Mouse (Mus musculus) splenic B cell, adult 2 months (primary cell): Measurements from ENCODE around the gene Gm5136.

ENCODE experiments used
- DNase-seq: peaks from one replicate; pipeline ENCODE4 v3.0.0-alpha.2; 2011; ENCODE audit warnings: low read depth, low spot score
- H3K27me3 ChIP-seq: 2 replicates; pipeline ENCODE4 v1.6.1; 2012; ENCODE audit warnings: mild to moderate bottlenecking, low read length, moderate library complexity, mixed read lengths; ENCODE audit not compliant: control insufficient read depth, poor library complexity, insufficient read depth, severe bottlenecking
- H3K36me3 ChIP-seq: 2 replicates; pipeline ENCODE4 v1.6.1; 2012; ENCODE audit warnings: mild to moderate bottlenecking, low read length, moderate library complexity, mixed read lengths; ENCODE audit not compliant: control insufficient read depth, poor library complexity, insufficient read depth, severe bottlenecking

The Gm5136 gene

DNA sequence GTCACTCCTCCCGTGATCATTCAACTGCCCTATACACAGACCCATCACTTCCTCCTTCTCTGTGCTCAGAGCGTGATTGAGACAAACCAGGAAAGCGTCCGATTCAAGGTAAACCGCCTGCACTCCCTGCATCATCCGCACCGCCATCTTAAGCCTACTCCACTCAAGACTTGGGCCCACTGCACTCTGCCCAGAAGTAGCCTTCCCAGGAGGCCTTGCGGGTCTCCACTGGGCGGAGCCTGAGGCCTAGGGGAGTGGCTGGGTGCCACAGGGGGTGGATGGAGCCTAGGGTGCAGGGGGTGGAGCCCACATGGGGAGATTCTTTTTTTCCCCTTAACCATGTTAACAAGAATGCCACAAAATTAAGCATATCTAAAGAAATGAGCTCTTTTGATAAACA, at the start of gene Gm5136:
TSS of gene Gm5136 (minus strand) at position 215 of the 400 bp plus-strand sequence.
- no peak for DNase-seq
- Histone ChIP-seq H3K36me3 (no peaks in the 10 kb centered on the region), H3K27me3 (no peaks in the 10 kb centered on the region)

DNA sequence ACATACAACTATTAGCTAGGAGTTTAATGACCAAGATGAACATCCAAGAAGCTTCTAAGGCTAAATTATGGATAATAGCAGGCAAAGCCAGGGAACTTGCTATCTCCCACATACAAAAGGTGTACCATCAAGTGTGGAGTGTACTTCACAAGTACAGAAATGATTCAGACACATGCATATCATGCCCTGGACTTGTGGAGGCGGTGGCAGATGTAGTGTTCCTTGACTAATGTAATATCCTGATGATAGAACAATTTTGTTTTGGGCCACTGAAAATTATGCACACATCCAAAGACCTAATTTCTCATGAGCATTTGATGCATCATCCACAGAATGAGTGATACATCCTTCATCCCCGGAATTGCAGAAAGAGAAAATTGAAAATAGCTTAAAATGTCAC, 43.8 kb upstream of the Gm5136 start:
- H3K27me3 ChIP-seq = no peaks in the 10 kb centered on the region
- DNase-seq = no peak

GRCm38 (mm10) chr10:108733982-108734381, 34.0 kb upstream of the Gm5136 start:
- DNase-seq = no peak
- no peaks in the 10 kb centered on the region for H3K27me3 ChIP-seq
- H3K36me3 ChIP-seq = no peaks in the 10 kb centered on the region

More for the DNA sequence above, 43.8 kb upstream of the Gm5136 start:
- no peaks in the 10 kb centered on the region for H3K36me3 ChIP-seq

DNA sequence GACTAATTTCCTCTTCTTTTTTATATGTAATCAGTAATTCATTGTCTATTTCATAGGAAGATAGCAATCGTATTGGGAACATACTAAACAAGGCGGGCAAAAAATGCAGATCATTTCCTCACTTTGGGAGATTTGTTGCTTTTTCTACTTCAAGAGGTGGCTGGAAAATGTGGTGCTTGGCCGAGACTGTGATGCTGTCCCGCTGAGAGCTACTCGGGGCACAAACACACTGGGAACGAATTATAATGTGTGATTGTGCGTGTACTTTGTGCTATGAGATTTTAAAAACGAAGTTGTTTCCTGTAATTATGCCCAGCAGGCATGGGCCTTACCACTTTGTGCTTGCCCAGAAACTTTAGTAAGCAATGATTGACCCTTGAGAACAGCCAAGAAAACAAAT, 29.0 kb upstream of the Gm5136 start:
- no peak for DNase-seq

DNA sequence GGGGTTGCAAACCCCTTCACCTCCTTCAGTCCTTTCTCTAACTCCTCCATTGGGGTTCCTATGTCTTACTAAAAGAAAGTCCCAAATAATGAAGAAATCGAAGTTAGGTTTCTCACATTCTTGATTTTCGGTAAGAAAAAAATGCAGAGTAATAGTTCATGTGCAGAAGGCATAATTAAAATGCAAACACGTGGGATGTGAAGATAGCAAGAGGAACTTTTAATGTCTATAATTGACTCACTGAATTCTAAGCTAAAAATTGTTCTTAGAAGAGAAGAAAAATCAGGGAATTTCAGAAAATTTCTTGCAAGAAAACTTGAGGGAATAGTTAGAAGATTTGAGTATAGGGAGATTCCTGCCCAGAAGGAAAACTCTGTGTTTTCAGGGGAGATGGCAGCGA, 26.4 kb upstream of the Gm5136 start:
- no peak for DNase-seq

More for the DNA sequence above, 29.0 kb upstream of the Gm5136 start:
- Histone ChIP-seq H3K27me3 (no peaks in the 10 kb centered on the region), H3K36me3 (no peaks in the 10 kb centered on the region)

GRCm38 (mm10) chr10:108724878-108725277, 24.9 kb upstream of the Gm5136 start:
- Histone ChIP-seq H3K27me3 (no peaks in the 10 kb centered on the region), H3K36me3 (no peaks in the 10 kb centered on the region)
- DNase-seq = no peak

More for the DNA sequence above, 26.4 kb upstream of the Gm5136 start:
- no peaks in the 10 kb centered on the region for H3K27me3 ChIP-seq
- H3K36me3 ChIP-seq = no peaks in the 10 kb centered on the region

DNA sequence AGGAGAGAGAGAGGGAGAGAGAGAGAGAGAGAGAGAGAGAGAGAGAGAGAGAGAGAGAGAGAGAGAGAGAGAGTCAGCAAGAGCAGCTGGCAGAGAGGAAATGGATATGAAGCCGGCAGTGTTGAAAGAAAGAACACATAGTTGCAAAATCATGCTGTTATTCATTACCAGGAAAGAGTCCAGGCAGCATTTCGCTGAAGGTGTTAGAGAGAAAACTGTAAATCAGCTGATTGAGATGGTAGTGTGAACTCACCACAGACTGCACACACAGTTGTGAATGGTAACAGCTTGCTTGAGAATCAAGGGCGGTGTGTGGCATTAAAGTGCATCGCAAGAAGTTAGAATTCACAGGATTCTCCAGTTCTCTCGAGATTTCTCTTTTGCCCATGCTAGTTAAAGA, 10.6 kb upstream of the Gm5136 start:
- no peaks in the 10 kb centered on the region for H3K36me3 ChIP-seq
- DNase-seq = no peak
- no peaks in the 10 kb centered on the region for H3K27me3 ChIP-seq

GRCm38 (mm10) chr10:108705658-108706057, 5.7 kb upstream of the Gm5136 start:
- no peak for DNase-seq
- no peaks in the 10 kb centered on the region for H3K36me3 ChIP-seq
- no peaks in the 10 kb centered on the region for H3K27me3 ChIP-seq

DNA sequence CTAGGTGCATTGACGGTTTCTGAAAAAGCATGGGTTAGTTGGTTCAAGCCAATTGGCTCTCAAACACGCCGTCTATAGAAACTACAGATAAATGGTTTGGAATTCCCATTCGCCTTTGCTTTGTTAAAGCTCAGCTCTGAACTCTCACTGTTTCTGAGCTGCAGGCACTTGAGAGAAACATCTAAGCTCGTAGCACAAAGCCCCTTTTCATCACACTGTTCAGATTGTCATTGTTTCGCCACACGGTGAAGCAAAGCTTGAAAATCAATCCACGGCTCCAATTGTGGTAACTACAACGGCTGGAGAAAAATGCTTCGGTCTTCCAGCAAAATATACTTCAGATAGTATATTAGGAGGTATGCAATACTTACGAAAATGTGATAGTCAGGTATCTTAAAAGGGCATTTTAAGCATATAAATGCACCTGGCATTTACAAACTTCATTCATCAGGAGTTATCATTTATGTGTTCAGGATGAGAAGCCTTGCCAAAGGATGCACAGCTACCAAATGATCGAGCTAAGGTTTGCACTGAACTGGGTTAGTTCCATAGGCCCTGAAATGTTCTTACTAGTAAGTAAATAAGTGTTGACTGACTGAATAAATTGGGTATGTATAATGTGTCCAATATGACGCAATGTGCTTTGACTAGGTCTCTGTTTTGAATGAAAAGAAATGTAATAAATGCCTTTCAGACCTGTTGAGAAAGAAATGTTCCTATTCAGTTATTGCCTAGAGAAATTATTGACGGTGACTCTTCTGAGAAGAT, 1.6 kb upstream of the Gm5136 start:
- no peaks in the 10 kb centered on the region for H3K36me3 ChIP-seq
- DNase-seq = no peak
- no peaks in the 10 kb centered on the region for H3K27me3 ChIP-seq

DNA sequence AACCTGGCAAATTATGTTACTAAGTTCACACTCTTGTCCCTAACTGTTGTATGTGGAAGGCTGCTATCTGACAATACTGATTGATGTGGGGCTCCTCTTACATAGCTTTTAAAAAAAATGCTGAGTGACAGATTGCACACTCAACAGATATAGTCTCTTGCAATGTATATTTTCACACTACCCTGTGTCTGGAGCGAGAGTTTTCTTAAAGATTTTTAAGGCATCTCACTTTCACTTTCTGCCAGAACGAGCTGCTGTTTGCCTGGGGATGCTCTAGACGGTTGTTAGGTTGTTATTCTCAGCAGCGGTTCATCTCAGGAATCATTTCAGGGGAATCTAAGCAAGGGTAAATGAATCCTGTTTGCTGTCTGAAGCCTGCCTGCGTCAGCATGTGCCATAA, 2.9 kb downstream of the Gm5136 start:
- Histone ChIP-seq H3K27me3 (no peaks in the 10 kb centered on the region), H3K36me3 (no peaks in the 10 kb centered on the region)
- no peak for DNase-seq

DNA sequence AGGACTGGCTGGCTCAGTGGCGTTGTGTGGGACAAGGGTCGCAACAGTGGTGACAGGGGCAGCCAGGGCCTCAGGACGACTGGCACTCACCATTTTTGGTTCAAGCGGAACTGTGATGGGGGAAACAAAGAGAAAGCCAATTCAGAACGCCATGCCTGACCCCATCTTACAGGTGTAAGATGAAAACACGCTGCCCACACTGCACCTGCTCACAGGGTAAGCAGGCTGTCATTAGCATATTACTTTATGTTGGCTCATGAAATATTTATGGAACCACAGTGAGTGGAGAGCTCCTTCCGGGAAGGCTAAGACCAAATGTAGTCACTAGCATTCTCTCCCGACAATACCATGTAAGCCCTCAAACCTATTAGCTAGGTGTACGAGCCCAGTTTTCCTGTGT, 9.0 kb downstream of the Gm5136 start:
- H3K36me3 ChIP-seq = no peaks in the 10 kb centered on the region
- no peaks in the 10 kb centered on the region for H3K27me3 ChIP-seq
- no peak for DNase-seq

- no peak for DNase-seq
- H3K27me3 ChIP-seq = no peaks in the 10 kb centered on the region
- no peaks in the 10 kb centered on the region for H3K36me3 ChIP-seq
Observed at GRCm38 (mm10) chr10:108686696-108687095, 13.3 kb downstream of the Gm5136 start.

- no peaks in the 10 kb centered on the region for H3K27me3 ChIP-seq
- H3K36me3 ChIP-seq = no peaks in the 10 kb centered on the region
- no peak for DNase-seq
Observed at GRCm38 (mm10) chr10:108679675-108680390, 20.1 kb downstream of the Gm5136 start.

DNA sequence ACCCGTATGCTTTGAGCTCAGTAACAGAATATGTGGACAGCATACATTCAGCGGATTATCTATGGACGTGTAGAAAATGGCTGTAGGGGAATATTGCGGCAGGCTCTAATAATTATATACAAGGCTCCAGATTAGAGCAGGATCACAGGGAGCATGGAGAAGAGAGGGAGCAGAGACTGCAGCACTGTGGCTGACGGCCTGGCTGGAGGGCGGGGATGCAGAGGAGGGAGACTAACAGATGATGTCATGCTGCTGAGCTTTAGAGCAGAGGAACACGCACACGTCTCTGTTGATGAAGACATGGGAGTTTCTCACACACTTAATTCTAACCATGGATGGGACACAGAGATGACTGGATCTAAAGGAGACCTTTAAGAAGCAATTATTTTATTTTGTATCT, 22.9 kb downstream of the Gm5136 start:
- DNase-seq = no peak

GRCm38 (mm10) chr10:108668944-108669343, 31.0 kb downstream of the Gm5136 start:
- Histone ChIP-seq H3K36me3 (no peaks in the 10 kb centered on the region), H3K27me3 (no peaks in the 10 kb centered on the region)
- no peak for DNase-seq

More for the DNA sequence above, 22.9 kb downstream of the Gm5136 start:
- no peaks in the 10 kb centered on the region for H3K36me3 ChIP-seq
- no peaks in the 10 kb centered on the region for H3K27me3 ChIP-seq
